Mouse (Mus musculus) midbrain, embryonic 13.5 days (tissue): ENCODE data around the gene Hexdc. TPM values are rescaled to one million over a fixed set of nuclear protein-coding genes. Genes with fewer than 3 reads are reported as not detected.

Experiments
- polyA plus RNA-seq: library from polyadenylated mRNA; unstranded; fragments of >200 nt; fragmentation: Nextera tagmentation; extraction: Ambion mirVana; gene quantifications from 2 replicates; pipeline ENCODE4 v1.2.1, GENCODE M21; 2015

Hexdc gene
- polyA plus RNA-seq, 1 experiment from 2014 or later, result 21.1 TPM

Other genes starting within 250 kb of the Hexdc start
- gene Csnk1d, start 213.1 kb upstream of the Hexdc start, polyA plus RNA-seq, result 152 and 161 TPM in 2 replicates
- 0.50 TPM in 1 of 2 replicates, not detected in the other for gene Cd7, start 165.0 kb upstream of the Hexdc start, polyA plus RNA-seq
- gene Sectm1b, start 140.9 kb upstream of the Hexdc start, polyA plus RNA-seq, result not detected in 2 replicates
- not detected in 2 replicates for gene Sectm1a, start 123.2 kb upstream of the Hexdc start, polyA plus RNA-seq
- not detected in 2 replicates for gene Tex19.2, start 85.8 kb upstream of the Hexdc start, polyA plus RNA-seq
- not detected in 2 replicates for gene Tex19.1, start 58.3 kb upstream of the Hexdc start, polyA plus RNA-seq
- gene Uts2r, start 44.2 kb upstream of the Hexdc start, polyA plus RNA-seq, result 0.15 and 0.22 TPM in 2 replicates
- 20.2 and 22.9 TPM in 2 replicates for gene Ogfod3, start 278 bp downstream of the Hexdc start, polyA plus RNA-seq
- 42.6 and 43.8 TPM in 2 replicates for gene Cybc1, start 24.9 kb downstream of the Hexdc start, polyA plus RNA-seq
- 105 and 108 TPM in 2 replicates for gene Narf, start 32.8 kb downstream of the Hexdc start, polyA plus RNA-seq
- gene Foxk2, start 55.6 kb downstream of the Hexdc start, polyA plus RNA-seq, result 11.9 and 13.0 TPM in 2 replicates
- 80.4 and 82.6 TPM in 2 replicates for gene Wdr45b, start 150.0 kb downstream of the Hexdc start, polyA plus RNA-seq
- 5.9 and 7.9 TPM in 2 replicates for gene Rab40b, start 183.8 kb downstream of the Hexdc start, polyA plus RNA-seq
- 11.7 and 11.9 TPM in 2 replicates for gene Fn3krp, start 217.0 kb downstream of the Hexdc start, polyA plus RNA-seq
- 3.8 and 4.4 TPM in 2 replicates for gene Fn3k, start 230.5 kb downstream of the Hexdc start, polyA plus RNA-seq
- gene Tbcd, start 247.5 kb downstream of the Hexdc start, polyA plus RNA-seq, result 56.2 and 56.3 TPM in 2 replicates